Mouse (Mus musculus) adipocyte (in vitro differentiated cells): ENCODE measurements around the gene Xylt1.

Source experiments
- DNase-seq: peaks from one replicate; pipeline ENCODE4 v3.0.0-alpha.2; 2016; ENCODE audit warnings: low spot score

Gene Xylt1

GRCm38 (mm10) chr7:117380418-117381187 is at the start of gene Xylt1:
Gene Xylt1, plus strand, starts transcription at chr7:117380979.
- DNase-seq: no peak

GRCm38 (mm10) chr7:117333936-117334335 is 46.8 kb upstream of the Xylt1 start:
- no peak for DNase-seq

- no peak for DNase-seq
Observed at GRCm38 (mm10) chr7:117356316-117356715, 24.5 kb upstream of the Xylt1 start.

DNA sequence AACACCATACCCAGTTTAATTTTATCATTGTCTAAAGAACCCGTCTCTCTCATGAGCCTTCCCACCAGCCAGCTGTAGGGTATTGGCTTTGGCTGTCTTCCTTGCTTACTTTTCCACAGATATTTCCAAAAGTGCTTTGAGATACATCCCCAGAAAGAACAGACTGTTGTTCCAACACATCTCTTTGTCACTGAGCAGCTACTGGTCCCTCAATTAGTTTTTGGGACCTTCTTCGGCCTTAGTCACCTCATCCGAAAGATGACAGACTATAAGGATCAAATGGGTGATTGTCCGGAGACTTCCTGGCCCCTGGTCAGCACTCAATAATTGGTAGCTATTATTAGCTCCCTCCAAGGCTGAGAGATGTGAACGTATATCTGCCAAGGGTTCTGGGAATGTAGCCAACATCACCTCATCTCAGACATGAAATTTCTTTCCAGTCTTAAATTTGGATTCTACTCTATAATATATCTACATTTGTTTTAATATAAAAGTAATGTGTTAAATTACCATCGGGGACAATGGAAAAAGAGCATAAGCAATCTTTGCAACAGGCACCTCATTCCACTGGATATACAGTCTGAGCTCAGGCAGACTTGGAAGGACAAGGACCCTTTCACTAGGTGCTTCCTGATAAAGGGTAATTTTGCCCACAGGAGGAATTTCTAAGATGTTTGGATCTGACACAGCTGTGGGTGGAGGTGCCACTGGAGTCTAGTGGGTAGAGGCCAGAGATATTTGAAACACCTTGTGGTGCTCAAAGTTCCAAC is 23.2 kb upstream of the Xylt1 start:
- DNase-seq: no peak

GRCm38 (mm10) chr7:117361281-117361680 is 19.5 kb upstream of the Xylt1 start:
- no peak for DNase-seq

DNA sequence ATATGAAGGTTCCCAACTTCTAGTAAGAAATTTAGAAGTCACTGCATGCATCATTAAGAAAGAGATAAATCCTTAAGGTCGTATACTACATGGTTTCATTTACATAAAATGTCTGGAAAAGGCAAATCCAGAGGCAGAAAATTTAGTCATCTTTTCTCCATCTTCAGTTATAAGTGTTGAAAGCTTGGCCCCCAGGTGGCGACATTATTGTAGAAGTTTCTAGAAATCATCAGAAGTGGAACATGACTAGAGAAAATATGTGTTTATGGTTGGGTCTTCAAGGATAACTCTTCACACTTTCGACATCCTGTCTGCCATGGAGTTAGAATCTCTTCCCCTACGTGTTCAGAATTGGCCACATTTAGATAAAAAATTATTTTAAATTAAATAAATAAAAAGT is 18.3 kb upstream of the Xylt1 start:
- DNase-seq: no peak

DNA sequence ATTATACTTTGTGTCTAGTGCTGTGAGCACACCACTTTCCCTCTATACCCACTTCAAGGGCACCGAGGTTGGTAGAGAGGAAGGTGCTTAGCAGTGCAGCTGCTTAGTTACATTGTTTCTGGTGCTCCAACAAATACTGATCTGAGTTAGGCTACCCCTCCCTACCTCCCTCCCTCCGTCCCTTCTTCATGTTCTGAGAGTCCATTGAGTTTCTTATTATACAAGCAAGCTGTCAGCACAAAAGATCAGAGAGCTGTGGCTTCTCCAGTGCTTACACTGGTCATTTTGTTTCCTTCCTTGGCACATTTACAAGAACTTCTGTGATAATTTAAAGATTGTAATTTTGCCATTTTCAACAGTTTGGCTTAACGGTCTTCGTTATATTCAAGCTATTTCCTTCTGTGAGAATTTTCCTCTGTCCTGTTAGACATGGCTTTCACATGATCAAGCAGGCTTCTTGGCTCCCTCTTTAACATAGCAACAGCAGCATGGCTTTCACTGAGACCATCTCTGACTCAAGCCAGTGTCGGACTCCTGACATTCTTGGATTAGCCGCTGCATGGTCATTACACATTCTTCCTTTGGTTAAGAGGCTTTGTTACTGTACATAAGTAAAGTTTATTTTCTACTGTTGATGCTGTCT is 12.0 kb upstream of the Xylt1 start:
- no peak for DNase-seq

GRCm38 (mm10) chr7:117369290-117369941 is 11.4 kb upstream of the Xylt1 start:
- no peak for DNase-seq

GRCm38 (mm10) chr7:117375886-117376309 is 4.9 kb upstream of the Xylt1 start:
- DNase-seq: no peak

GRCm38 (mm10) chr7:117377138-117377537 is 3.6 kb upstream of the Xylt1 start:
- no peak for DNase-seq

GRCm38 (mm10) chr7:117380036-117380417 is 752 bp upstream of the Xylt1 start:
- no peak for DNase-seq

DNA sequence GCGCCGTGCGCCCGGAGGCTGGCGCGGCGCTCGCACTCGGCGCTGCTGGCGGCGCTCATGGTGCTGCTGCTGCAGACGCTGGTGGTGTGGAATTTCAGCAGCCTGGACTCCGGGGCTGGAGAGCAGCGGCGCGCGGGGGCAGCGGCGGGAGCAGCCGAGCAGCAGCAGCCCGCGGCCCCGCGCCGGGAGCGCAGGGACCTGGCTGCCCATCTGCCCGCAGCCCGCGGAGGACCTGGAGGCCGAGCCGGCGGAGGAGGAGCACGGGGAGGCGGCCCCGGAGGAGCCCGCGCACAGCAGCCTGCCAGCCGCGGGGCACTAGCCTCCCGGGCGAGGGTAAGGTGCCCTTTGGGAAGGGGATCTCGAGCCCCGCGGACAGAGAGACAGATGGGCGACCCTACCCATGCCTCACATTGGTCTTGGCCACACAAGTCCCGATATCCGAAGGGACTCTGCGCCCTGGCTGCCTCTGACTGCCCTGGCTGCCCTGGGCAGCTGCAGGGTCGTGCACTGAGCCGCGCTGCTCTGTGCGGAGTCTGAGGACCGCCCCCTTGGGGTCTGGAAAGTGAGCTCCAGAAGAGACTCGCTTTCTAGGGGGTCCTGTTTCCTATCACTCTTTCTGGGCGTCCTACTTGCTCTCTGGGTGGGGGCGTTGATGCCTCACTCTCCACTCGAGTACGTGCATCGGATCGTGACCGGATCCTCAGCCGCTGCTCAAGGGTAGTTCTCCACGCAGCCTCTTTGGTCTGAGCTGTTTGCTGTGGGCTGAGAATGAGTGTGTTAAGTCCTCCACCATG is 606 bp downstream of the Xylt1 start:
- DNase-seq: no peak

GRCm38 (mm10) chr7:117382006-117382405 is 1.2 kb downstream of the Xylt1 start:
- no peak for DNase-seq

DNA sequence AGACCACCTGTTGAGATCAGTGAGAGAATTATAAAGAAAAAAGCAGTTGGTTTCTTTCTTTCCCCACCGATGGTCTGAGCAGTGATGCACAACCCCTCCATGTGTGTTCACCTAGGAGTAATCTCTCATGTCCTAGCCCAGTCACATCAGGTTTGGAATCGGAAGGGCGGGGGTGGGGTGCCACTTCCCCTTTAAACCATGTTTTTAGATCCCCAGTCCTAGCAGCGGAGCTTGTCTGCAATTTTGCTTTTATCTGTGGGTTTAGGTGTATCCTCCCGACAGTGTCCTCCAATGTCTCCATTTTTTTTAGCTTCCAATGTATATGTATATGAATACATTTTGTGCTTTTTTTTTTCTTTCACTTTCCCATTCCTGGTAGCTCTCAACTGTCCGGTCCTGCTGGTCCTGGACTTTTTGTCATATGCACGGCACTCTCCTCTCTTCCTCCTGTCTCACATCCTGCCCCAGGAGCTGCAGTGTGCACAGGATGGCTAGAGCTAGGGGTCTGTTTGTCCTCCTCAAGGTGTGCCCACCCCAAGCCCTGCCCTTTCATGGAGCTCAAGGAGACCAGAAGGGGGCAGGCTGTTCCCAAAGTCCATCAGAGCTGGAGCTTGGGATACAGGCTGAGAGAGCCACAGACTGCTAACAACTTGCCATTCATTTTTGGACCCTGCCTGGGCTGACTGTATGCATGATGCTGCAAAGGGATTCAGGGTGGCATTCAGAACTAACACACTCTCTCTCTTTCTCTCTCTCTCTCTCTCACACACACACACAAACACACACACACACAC is 2.6 kb downstream of the Xylt1 start:
- DNase-seq: no peak

DNA sequence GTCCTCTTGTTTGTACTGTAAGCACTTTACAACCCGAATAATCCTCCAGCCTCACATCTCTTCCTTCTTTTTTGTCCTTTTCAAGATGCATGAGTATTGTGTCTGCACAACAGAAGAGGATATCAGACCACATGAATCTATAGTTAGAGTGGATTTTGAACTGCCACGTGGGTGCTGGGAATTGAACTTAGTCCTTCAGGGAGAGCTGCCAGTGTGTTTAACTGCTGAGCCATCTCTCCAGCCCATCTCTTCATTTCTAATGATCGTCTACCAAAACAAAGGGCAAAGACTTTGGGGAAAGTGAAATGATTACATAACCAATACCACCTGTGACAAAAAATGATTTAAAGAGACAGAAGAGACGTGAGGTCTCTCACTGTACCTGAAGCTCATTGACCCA is 5.6 kb downstream of the Xylt1 start:
- no peak for DNase-seq

- DNase-seq: no peak
Observed at GRCm38 (mm10) chr7:117388284-117388988, 7.7 kb downstream of the Xylt1 start.

- DNase-seq: no peak
Observed at GRCm38 (mm10) chr7:117389048-117389447, 8.3 kb downstream of the Xylt1 start.

DNA sequence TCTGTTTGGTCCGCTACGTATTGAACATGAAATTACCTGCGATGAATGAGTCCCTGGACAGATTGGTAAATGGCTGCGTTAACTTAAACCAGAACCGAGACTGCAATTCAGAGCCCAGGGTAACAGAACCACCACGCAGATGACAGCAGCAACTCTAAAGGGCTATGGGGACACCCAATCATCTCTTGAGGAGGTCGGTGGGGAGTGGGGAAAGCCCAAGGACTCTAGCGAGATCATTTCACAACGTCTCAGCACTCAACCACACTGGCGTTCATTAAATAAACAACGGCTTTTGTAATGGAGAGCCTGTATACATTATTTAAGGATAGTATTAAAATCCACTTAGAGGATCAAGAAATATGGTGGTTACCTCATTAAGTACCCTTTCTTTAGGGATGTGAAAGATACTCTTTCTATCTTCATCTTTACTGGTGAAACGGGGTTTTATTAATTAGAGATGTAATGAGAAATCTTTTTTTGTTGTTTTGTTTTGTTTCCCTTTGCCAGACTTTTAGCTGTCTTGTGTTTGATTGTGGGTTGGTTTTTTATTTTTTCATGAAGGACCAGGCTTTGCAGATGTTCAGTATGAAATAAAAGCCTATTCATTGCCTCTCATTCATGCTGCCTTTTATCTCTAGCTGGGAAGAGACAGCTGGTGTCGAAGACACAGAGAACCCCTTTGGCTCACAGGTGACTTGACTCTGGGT is 12.2 kb downstream of the Xylt1 start:
- no peak for DNase-seq

DNA sequence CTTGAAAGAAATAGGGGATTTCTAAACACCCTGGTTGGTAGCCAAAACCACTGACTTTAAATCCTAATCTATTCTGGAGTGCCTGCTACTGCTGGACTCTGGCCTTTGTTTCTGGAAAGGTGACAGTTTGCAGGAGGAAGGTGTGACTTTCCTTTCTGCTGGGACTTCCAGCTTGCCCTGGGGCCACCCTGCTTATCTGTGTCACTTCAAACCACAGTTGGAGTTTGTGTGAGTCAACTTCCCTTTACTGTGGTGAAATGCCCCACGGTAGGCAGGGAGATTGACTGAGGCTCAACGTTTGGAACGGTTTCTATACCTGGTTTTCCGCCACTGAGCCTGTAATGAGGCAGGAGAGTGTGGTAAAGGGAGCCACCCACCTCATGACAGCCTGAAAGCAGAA is 13.2 kb downstream of the Xylt1 start:
- no peak for DNase-seq

GRCm38 (mm10) chr7:117394380-117394779 is 13.6 kb downstream of the Xylt1 start:
- no peak for DNase-seq
